Mouse (Mus musculus) embryonic stem cell, embryonic (primary cell): ENCODE measurements around the gene Aste1.

Source experiments
- CTCF ChIA-PET, 4 experiments: fragments of 300-600 bp in 2 of 4; fragments of 350-600 bp in 2 of 4; sonication (Branson Sonifier 250); formaldehyde crosslinking; loops; one replicate each; lab custom pipeline; 2022; ENCODE audit warnings: inconsistent platforms in 2 of 4; lab: Charles Lee
- POLR2A ChIA-PET, 4 experiments: fragments of 300-600 bp in 2 of 4; fragments of 350-600 bp in 2 of 4; sonication (Branson Sonifier 250); formaldehyde crosslinking; loops; one replicate each; lab custom pipeline; 2022; ENCODE audit warnings: antibody characterized with exemption in 4 of 4, inconsistent platforms in 1 of 4; lab: Charles Lee

The Aste1 gene

GRCm38 (mm10) chr9:105461496-105461895 lies 66.3 kb downstream of the Aste1 start:
- ChIA-PET POLR2A (no interaction called here), CTCF (no interaction called here)
